Mouse (Mus musculus) small intestine, adult 2 months (tissue): ENCODE data around the gene Camk2b. TPM values are rescaled to one million over a fixed set of nuclear protein-coding genes. Genes with fewer than 3 reads are reported as not detected.
"Not testable (repeated sequence)": the region's sequence is repeated elsewhere in the genome, so short reads cannot be mapped to it uniquely, and the experiment has no call there.

Source experiments
- H3K27ac ChIP-seq: fragments of 200-500 bp; 2 replicates; pipeline ENCODE4 v1.5.1; 2012; ENCODE audit warnings: low read depth, low read length, control low read depth, inconsistent platforms; ENCODE audit not compliant: insufficient read depth
- H3K27me3 ChIP-seq: fragments of 200-500 bp; 2 replicates; pipeline ENCODE4 v1.6.1; 2012; ENCODE audit warnings: mild to moderate bottlenecking, moderate library complexity, low read length, inconsistent platforms; ENCODE audit not compliant: control insufficient read depth, insufficient read depth
- H3K36me3 ChIP-seq: fragments of 200-500 bp; 2 replicates; pipeline ENCODE4 v1.6.1; 2012; ENCODE audit warnings: mild to moderate bottlenecking, low read length, control low read depth, inconsistent platforms; ENCODE audit not compliant: control insufficient read depth, insufficient read depth
- H3K4me1 ChIP-seq: fragments of 200-500 bp; 2 replicates; pipeline ENCODE4 v1.6.1; 2012; ENCODE audit warnings: low read length, inconsistent platforms, mixed read lengths; ENCODE audit not compliant: control insufficient read depth, insufficient read depth, insufficient read length
- H3K4me3 ChIP-seq: fragments of 200-500 bp; 2 replicates; pipeline ENCODE4 v1.5.1; 2012; ENCODE audit warnings: low read depth, mild to moderate bottlenecking, control low read depth, inconsistent platforms, low read length, moderate library complexity
- CTCF ChIP-seq: fragments of 200-500 bp; IDR thresholded peaks from 2 replicates; pipeline ENCODE4 v1.5.1; 2012; ENCODE audit warnings: low read depth, mild to moderate bottlenecking, control low read depth, inconsistent platforms, low read length, moderate library complexity, mixed read lengths; ENCODE audit not compliant: insufficient replicate concordance, insufficient read length; ENCODE audit errors: extremely low read depth
- POLR2A ChIP-seq: fragments of 200-500 bp; IDR thresholded peaks from 2 replicates; pipeline ENCODE4 v1.6.1; 2012; ENCODE audit warnings: low read depth, mild to moderate bottlenecking, control low read depth, inconsistent platforms, low read length, moderate library complexity
- WGBS: fragments of 180-500 bp; shearing (Covaris S2); methylation state at CpG from one replicate; pipeline ENCODE4 v1.1.7; 2018; 5-methylcytosine and 5-hydroxymethylcytosine counted together
- polyA plus RNA-seq: library from polyadenylated mRNA; depleted of rRNA; stranded (reverse); fragments of >200 nt; gene quantifications from 2 replicates; pipeline ENCODE4 v1.2.3, GENCODE M21; 2012

The Camk2b gene
- polyA plus RNA-seq, 1 experiment = 8.1 TPM

DNA sequence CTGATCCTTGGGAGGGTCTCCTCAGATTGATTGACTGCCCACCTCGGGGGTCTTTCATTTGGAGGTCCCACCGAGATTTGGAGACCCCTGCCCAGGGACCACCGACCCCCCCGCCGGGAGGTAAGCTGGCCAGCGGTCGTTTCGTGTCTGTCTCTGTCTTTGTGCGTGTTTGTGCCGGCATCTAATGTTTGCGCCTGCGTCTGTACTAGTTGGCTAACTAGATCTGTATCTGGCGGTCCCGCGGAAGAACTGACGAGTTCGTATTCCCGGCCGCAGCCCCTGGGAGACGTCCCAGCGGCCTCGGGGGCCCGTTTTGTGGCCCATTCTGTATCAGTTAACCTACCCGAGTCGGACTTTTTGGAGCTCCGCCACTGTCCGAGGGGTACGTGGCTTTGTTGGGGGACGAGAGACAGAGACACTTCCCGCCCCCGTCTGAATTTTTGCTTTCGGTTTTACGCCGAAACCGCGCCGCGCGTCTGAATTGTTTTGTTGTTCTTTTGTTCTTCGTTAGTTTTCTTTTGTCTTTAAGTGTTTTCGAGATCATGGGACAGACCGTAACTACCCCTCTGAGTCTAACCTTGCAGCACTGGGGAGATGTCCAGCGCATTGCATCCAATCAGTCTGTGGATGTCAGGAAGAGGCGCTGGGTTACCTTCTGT is 59.7 kb downstream of the Camk2b start:
- H3K27me3 ChIP-seq = not testable (repeated sequence)
- Histone ChIP-seq H3K4me1 (peaks cover 36% of the 10 kb centered on the region), H3K36me3 (peaks cover 22% of the 10 kb centered on the region), H3K27ac (peak overlapping the region; percentile 83), H3K4me3 (peak overlapping the region; percentile 65)
- 3% methylated on average over 40 of the region's 44 CpGs for WGBS

DNA sequence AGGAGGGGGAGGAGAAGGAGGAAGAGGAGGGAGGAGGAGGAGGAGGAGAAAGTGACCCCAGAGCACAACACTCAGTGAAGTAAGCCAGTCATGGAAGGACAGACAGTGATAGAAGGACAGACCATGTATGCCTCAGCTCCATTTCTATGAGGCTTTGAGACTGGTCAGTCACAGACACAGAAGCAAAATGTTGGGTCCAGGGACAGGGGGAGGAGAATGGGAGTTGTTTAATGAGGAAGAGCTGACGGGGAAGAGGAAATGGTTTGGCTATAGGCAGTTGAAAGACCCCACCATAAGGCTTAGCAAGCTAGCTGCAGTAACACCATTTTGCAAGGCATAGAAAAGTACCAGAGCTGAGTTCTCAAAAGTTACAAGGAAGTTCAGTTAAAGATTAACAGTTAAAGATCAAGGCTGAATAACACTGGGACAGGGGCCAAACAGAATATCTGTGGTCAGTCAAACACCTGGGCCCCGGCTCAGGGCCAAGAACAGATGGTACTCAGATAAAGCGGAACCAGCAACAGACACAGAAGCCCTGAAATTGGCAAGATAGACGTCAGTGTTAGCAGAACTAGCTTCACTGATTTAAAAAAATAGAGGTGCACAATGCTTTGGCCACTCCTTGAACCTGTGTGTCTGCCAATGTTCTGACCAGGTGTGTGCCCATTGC is 60.7 kb downstream of the Camk2b start:
- H3K4me3 ChIP-seq, H3K27me3 ChIP-seq: not testable (repeated sequence)
- H3K36me3 ChIP-seq = peaks cover 19% of the 10 kb centered on the region
- WGBS = 3% methylated on average over 1 of the region's 4 CpGs
- H3K27ac ChIP-seq = peak overlapping the region; percentile 83
- peaks cover 45% of the 10 kb centered on the region for H3K4me1 ChIP-seq

DNA sequence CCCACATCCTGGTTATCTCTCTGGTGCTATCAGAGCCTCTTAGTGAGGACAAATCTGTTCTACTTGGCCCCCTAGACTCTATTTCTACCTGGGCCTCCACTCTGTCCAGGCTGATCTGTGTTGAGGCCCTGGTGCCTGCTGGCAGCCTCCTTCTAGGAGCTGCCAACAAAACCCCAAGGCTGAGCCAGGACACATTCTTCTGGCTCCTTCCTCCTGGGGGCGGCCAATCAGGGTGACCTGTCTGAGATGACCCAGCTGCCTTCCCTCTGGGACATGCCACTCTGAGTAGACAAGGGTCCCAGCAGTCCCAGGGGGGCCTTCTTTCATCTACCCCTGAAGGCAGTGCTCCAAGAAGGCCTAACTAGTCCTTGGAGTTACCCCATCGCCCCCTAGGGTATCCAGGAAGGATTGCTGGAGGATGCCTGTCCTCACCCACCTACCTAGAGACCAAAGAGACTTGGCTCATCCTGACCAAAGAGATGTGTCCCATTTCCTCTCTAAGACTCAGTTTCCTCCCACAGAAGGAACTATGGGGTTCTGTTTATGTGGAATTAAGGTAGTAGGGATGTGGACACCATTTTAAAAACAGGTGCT is 63.0 kb downstream of the Camk2b start:
- no peak for TF ChIP-seq POLR2A
- no peak for TF ChIP-seq CTCF
- no peak overlapping the region for H3K27ac ChIP-seq
- peaks cover 51% of the 10 kb centered on the region for H3K4me1 ChIP-seq
- no peak overlapping the region for H3K4me3 ChIP-seq
- H3K27me3 ChIP-seq = no peaks in the 10 kb centered on the region
- peaks cover 4% of the 10 kb centered on the region for H3K36me3 ChIP-seq
- 33% methylated on average over 2 of the region's 2 CpGs for WGBS

DNA sequence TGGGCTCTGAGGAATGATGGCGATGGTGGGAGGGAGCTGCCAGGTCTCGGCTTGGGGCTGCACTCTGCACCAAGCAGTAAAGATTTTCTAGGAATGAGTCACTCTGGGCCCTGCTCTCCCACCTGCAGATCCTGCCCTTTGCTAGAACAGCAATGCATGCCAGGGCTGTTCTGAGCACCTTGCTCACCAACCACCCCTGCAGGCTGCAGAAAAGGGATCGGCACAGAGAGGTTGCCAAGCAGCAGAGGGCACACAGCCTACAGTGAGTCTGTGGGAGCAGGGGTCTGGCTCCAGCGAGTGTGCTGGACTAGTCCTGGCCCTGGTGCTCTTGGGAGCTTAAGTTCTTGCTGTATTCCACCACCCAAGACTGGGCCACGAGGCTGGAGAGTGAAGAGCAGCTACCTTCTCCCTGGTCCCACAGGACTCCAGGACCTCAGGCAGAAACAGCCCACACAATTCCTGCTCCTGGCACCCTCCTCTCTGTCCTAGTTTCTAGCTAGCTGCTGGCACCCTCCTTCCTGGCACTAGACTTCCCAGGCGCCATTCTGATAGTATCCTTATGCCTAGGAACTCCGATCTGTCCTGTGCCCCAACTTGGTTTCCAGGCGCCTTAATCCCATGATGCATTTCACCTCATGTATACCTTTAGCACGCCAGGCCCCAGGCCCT is 64.0 kb downstream of the Camk2b start:
- no peak for TF ChIP-seq POLR2A
- Histone ChIP-seq H3K27me3 (no peaks in the 10 kb centered on the region), H3K4me1 (peaks cover 51% of the 10 kb centered on the region), H3K4me3 (no peak overlapping the region), H3K27ac (no peak overlapping the region; the same call in 1 of the 2 replicates), H3K36me3 (no peaks in the 10 kb centered on the region)
- WGBS = 45% methylated on average over 9 of the region's 9 CpGs

DNA sequence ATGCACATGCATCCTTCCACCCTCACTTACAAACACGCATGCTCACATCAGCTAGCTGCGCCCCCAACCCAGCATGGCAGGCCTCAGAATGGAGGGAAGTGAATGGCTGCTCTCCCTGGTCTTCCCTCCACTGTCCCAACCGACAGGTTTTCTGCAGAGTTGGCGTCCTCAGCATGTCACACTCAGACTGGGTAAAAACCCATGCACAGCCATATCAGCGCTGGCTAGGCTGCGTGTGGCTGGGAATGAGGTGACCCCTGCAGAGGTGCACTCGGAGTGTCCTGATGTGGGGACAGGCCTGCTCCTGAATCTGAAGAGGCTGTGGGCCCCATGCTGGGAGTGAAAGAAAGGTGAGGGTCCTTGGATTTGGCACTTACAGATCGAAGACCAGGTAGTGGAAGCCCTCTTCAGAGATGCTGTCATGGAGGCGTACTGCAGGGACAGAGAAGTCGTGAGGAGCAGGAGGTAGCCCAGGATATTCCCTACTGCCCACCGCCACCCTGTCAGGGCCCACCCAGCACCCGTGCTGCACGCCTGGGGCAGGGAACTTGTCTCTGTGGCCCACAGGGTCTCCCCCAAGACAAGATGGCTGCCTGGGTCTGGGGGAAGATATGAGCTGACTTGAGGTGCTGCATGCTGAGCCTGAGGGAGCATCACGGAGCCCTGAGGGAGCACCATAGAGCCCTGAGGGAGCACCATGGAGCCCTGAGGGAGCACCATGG is 65.0 kb downstream of the Camk2b start:
- no peak for TF ChIP-seq POLR2A
- TF ChIP-seq CTCF = no peak
- H3K4me1 ChIP-seq = peaks cover 52% of the 10 kb centered on the region

DNA sequence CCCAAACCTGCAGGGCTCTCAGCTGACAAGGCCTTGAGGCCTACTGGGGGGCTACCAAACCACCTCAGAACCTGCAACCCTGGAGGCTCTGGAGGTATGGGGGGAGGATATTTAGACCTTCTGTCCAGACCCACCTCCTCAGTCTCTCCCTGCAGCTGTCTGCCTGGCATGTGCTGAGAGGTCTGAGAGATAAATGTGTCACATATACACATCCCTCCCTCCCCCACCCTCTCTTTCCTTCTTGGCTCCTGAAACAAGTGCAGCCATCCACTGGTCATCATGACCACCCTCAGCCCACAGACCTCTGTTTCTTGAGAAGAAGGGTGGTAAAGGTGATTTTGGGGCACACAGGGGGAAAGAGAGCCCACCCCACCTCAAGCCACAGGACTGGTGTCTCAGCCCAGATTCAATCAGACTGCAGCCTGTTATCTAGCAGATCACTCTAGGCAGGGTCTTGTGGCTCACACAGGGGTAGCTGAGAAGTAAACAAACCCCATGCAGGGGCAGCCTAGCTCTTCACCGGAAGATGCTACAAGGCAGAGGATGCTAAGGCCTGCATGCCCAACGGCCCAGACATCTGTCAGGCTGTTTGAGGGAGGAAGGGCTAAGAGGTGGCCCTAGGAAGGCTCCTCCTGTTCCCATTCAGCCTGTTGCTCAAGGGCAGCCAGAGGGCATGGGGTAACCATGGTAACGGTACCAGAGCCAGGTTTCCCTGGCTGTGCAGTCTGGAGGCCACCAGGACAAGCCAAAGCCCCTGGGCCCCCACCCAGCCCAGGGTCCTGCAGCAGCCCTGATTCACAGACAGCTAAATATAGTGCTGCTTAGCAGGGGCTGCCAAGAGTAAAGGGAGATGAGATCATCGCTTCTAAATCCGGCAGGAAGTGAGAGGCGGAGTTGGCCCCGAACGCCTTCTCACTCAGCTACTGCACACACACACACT is 66.1 kb downstream of the Camk2b start:
- 40% methylated on average over 8 of the region's 8 CpGs for WGBS

More for the DNA sequence above, 65.0 kb downstream of the Camk2b start:
- no peak overlapping the region for H3K4me3 ChIP-seq
- H3K36me3 ChIP-seq = no peaks in the 10 kb centered on the region
- WGBS = 89% methylated on average over 14 of the region's 14 CpGs
- no peaks in the 10 kb centered on the region for H3K27me3 ChIP-seq
- H3K27ac ChIP-seq = peak overlapping the region; percentile 13; the same call in 1 of the 2 replicates

More for the DNA sequence above, 66.1 kb downstream of the Camk2b start:
- TF ChIP-seq CTCF (no peak), POLR2A (no peak)
- peak overlapping the region; percentile 84 for H3K27ac ChIP-seq
- no peak overlapping the region for H3K4me3 ChIP-seq
- no peaks in the 10 kb centered on the region for H3K36me3 ChIP-seq
- H3K4me1 ChIP-seq = peaks cover 49% of the 10 kb centered on the region
- no peaks in the 10 kb centered on the region for H3K27me3 ChIP-seq
